Mouse (Mus musculus) MEL-GATA-1-ER (cell line): Measurements from ENCODE around the gene Cym.

Experiments used
- DNase-seq: peaks from one replicate; pipeline ENCODE4 v3.0.0-alpha.2; 2012; ENCODE audit warnings: low read depth; ENCODE audit errors: extremely low read depth

The Cym gene

GRCm38 (mm10) chr3:107171964-107172363 lies 49.6 kb downstream of the Cym start:
- no peak for DNase-seq

- no peak for DNase-seq
Measured at GRCm38 (mm10) chr3:107169552-107169951, 52.0 kb downstream of the Cym start.

- no peak for DNase-seq
Measured at GRCm38 (mm10) chr3:107162741-107163140, 58.8 kb downstream of the Cym start.
